Mouse (Mus musculus): ENCODE measurements around the gene Rabl3. TPM values are rescaled to one million over a fixed set of nuclear protein-coding genes. Genes with fewer than 3 reads are reported as not detected.

Rabl3 gene
- polyA plus RNA-seq, 1 experiment from 2014 or later = 42.3 TPM

DNA sequence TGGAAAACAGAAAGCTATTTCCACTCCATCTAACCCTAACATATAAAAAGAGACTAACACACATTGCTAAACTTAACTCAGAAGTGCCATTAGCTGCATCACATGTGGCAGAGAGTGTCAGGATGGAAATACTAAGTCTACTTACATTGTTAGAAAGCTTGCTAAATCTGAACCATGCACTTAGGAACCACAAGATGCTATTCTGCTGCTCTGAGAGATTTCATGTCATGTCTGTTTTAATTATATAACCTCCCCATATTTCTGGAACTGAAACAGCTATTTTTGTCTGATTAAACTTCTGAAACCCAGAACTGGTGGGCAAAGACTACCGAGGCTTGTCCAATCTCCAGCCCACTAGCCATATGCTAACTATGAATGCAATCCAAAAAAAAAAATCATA, 7.6 kb upstream of the Rabl3 start:
- Histone ChIP-seq H3K27me3 (ENCODE audit: control insufficient read depth, insufficient read depth, low read length) (no peaks in the 10 kb centered on the region), H3K4me1 (replicated peaks; ENCODE audit: control insufficient read depth, insufficient read depth, low read length) (no peaks in the 10 kb centered on the region), H3K27ac (ENCODE audit: low read depth, low read length) (no peak overlapping the region), H3K4me3 (ENCODE audit: low read depth, low read length) (no peak overlapping the region), H3K9ac (ENCODE audit: low read length) (no peak overlapping the region), H3K36me3 (ENCODE audit: control insufficient read depth, insufficient read depth, low read length) (no peaks in the 10 kb centered on the region), H3K4me2 (ENCODE audit: low read depth, low read length, severe bottlenecking) (no peak overlapping the region), H3K9me3 (ENCODE audit: control insufficient read depth, low read length) (no peaks in the 10 kb centered on the region)
- ATAC-seq (replicated peaks; ENCODE audit: low FRiP score) (no peak), DNase-seq (ENCODE audit: low spot score) (no peak)
- 98% methylated on average over 1 of the region's 1 CpGs for WGBS

DNA sequence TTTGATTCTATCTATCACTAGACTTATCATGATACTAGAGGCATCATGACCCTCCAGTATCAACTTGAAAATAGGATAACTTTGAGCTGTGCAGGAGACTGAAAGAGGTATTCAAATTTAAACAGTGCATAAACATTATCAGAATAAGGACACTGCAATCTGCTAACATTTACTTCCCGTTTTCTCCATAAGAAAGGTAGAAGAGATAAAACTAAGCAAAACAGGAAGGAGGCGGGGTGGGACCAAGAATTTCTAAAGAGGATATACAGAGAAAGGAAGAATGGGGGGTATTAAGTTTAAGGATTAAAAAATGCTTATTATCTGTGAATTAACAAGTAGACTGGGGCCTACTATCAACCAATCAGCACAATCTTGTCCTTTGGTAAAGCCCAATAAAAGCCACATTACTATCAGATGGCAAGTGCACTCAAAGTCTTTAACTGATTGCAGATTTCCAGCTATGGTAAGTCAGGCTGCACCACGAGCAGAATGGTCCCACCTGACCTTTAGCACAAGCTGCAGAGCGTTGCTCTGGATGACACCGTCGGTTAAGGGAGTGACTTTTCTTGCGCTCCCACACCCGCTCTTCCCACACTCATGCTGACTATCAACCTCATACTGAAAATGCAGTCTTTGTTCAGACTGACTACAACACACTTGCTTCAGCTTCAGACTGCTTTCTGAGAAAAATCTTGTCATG, 6.2 kb upstream of the Rabl3 start:
- Histone ChIP-seq H3K4me2 (ENCODE audit: low read depth, low read length, severe bottlenecking) (no peak overlapping the region), H3K36me3 (ENCODE audit: control insufficient read depth, insufficient read depth, low read length) (no peaks in the 10 kb centered on the region), H3K27me3 (ENCODE audit: control insufficient read depth, insufficient read depth, low read length) (no peaks in the 10 kb centered on the region), H3K9me3 (ENCODE audit: control insufficient read depth, low read length) (no peaks in the 10 kb centered on the region), H3K4me3 (ENCODE audit: low read depth, low read length) (no peak overlapping the region), H3K9ac (ENCODE audit: low read length) (no peak overlapping the region), H3K4me1 (replicated peaks; ENCODE audit: control insufficient read depth, insufficient read depth, low read length) (peaks cover under 1% of the 10 kb centered on the region), H3K27ac (ENCODE audit: low read depth, low read length) (no peak overlapping the region)
- ATAC-seq (replicated peaks; ENCODE audit: low FRiP score) (no peak), DNase-seq (ENCODE audit: low spot score) (no peak)
- WGBS = 89% methylated on average over 8 of the region's 8 CpGs

GRCm38 (mm10) chr16:37539240-37539610, 460 bp upstream of the Rabl3 start:
- Histone ChIP-seq H3K4me2 (ENCODE audit: low read depth, low read length, severe bottlenecking) (peak overlapping the region; percentile 78), H3K4me1 (replicated peaks; ENCODE audit: control insufficient read depth, insufficient read depth, low read length) (peaks cover 3% of the 10 kb centered on the region), H3K9ac (ENCODE audit: low read length) (peak overlapping the region; percentile 91), H3K36me3 (ENCODE audit: control insufficient read depth, insufficient read depth, low read length) (no peaks in the 10 kb centered on the region), H3K4me3 (ENCODE audit: low read depth, low read length) (peak overlapping the region; percentile 82), H3K27ac (ENCODE audit: low read depth, low read length) (peak overlapping the region; percentile 34; the same call in 1 of the 2 replicates), H3K27me3 (ENCODE audit: control insufficient read depth, insufficient read depth, low read length) (no peaks in the 10 kb centered on the region), H3K9me3 (ENCODE audit: control insufficient read depth, low read length) (no peaks in the 10 kb centered on the region)
- ATAC-seq (replicated peaks; ENCODE audit: low FRiP score) = peak; percentile 59
- WGBS = under 1% methylated on average over 22 of the region's 22 CpGs
- DNase-seq (ENCODE audit: low spot score) = no peak

DNA sequence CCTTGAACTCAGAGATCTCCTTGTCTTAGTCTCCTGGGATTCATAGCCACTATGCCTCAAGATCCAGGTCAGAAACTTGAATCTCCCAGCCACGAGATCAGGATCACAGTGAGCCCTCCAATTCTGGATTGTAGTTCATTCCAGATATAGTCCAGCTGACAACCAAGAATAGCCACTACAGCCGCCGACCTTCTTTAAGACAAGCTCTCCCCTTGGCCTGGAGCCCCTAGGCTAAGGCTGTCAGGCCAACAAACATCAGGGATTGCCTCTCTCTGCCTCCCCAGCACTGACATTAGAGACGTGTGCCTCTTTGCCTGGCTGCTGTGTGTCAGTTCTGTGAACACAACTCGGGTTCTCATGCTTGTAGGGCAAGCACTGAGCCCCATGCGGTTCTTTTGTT, 1.1 kb downstream of the Rabl3 start:
- Histone ChIP-seq H3K9me3 (ENCODE audit: control insufficient read depth, low read length) (no peaks in the 10 kb centered on the region), H3K4me3 (ENCODE audit: low read depth, low read length) (no peak overlapping the region), H3K27ac (ENCODE audit: low read depth, low read length) (no peak overlapping the region), H3K27me3 (ENCODE audit: control insufficient read depth, insufficient read depth, low read length) (no peaks in the 10 kb centered on the region), H3K36me3 (ENCODE audit: control insufficient read depth, insufficient read depth, low read length) (no peaks in the 10 kb centered on the region), H3K9ac (ENCODE audit: low read length) (no peak overlapping the region), H3K4me1 (replicated peaks; ENCODE audit: control insufficient read depth, insufficient read depth, low read length) (peaks cover 3% of the 10 kb centered on the region), H3K4me2 (ENCODE audit: low read depth, low read length, severe bottlenecking) (peak overlapping the region; percentile 67)
- DNase-seq (ENCODE audit: low spot score) (no peak), ATAC-seq (replicated peaks; ENCODE audit: low FRiP score) (no peak)
- WGBS = 88% methylated on average over 6 of the region's 6 CpGs

DNA sequence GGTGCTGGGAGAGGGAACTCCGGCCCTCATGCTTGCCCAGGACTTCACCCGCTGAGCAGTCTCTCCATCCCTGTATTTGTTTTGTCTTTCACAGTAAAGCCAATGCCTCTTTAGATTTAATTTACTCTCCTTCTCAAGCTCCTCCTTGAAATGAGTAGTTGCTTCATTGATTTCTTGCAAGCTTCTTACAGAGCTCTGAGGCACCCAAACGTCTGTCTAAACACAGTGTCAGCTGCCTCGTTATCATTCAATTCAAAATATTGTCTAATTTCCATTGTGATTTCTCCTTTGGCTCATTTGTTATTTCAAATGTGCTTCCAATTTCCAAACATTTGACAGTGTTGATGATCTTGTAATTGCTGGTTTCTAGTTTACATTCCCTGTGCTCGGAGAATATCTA, 6.6 kb downstream of the Rabl3 start:
- Histone ChIP-seq H3K36me3 (ENCODE audit: control insufficient read depth, insufficient read depth, low read length) (no peaks in the 10 kb centered on the region), H3K27me3 (ENCODE audit: control insufficient read depth, insufficient read depth, low read length) (no peaks in the 10 kb centered on the region), H3K4me1 (replicated peaks; ENCODE audit: control insufficient read depth, insufficient read depth, low read length) (no peaks in the 10 kb centered on the region), H3K27ac (ENCODE audit: low read depth, low read length) (no peak overlapping the region), H3K9me3 (ENCODE audit: control insufficient read depth, low read length) (no peaks in the 10 kb centered on the region), H3K9ac (ENCODE audit: low read length) (no peak overlapping the region; the same call in 1 of the 2 replicates), H3K4me2 (ENCODE audit: low read depth, low read length, severe bottlenecking) (no peak overlapping the region), H3K4me3 (ENCODE audit: low read depth, low read length) (no peak overlapping the region)
- 67% methylated on average over 5 of the region's 5 CpGs for WGBS
- DNase-seq (ENCODE audit: low spot score) (no peak), ATAC-seq (replicated peaks; ENCODE audit: low FRiP score) (no peak)

GRCm38 (mm10) chr16:37550266-37550665, 10.6 kb downstream of the Rabl3 start:
- H3K4me3 ChIP-seq (ENCODE audit: low read depth, low read length) = no peak overlapping the region
- DNase-seq (ENCODE audit: low spot score) = no peak
- no peaks in the 10 kb centered on the region for H3K4me1 ChIP-seq (replicated peaks; ENCODE audit: control insufficient read depth, insufficient read depth, low read length)
- no peaks in the 10 kb centered on the region for H3K27me3 ChIP-seq (ENCODE audit: control insufficient read depth, insufficient read depth, low read length)
- no peaks in the 10 kb centered on the region for H3K36me3 ChIP-seq (ENCODE audit: control insufficient read depth, insufficient read depth, low read length)
- H3K4me2 ChIP-seq (ENCODE audit: low read depth, low read length, severe bottlenecking) = no peak overlapping the region
- H3K9ac ChIP-seq (ENCODE audit: low read length) = no peak overlapping the region
- ATAC-seq (replicated peaks; ENCODE audit: low FRiP score) = no peak
- H3K9me3 ChIP-seq (ENCODE audit: control insufficient read depth, low read length) = no peaks in the 10 kb centered on the region
- no peak overlapping the region for H3K27ac ChIP-seq (ENCODE audit: low read depth, low read length)
- 82% methylated on average over 3 of the region's 3 CpGs for WGBS

- Histone ChIP-seq H3K27me3 (ENCODE audit: control insufficient read depth, insufficient read depth, low read length) (no peaks in the 10 kb centered on the region), H3K36me3 (ENCODE audit: control insufficient read depth, insufficient read depth, low read length) (no peaks in the 10 kb centered on the region), H3K4me3 (ENCODE audit: low read depth, low read length) (no peak overlapping the region), H3K4me1 (replicated peaks; ENCODE audit: control insufficient read depth, insufficient read depth, low read length) (no peaks in the 10 kb centered on the region), H3K9me3 (ENCODE audit: control insufficient read depth, low read length) (no peaks in the 10 kb centered on the region), H3K4me2 (ENCODE audit: low read depth, low read length, severe bottlenecking) (no peak overlapping the region), H3K27ac (ENCODE audit: low read depth, low read length) (no peak overlapping the region), H3K9ac (ENCODE audit: low read length) (no peak overlapping the region)
- no peak for DNase-seq (ENCODE audit: low spot score)
- ATAC-seq (replicated peaks; ENCODE audit: low FRiP score) = no peak
- WGBS = 94% methylated on average over 2 of the region's 2 CpGs
Measured at GRCm38 (mm10) chr16:37550981-37551380, 11.3 kb downstream of the Rabl3 start.

DNA sequence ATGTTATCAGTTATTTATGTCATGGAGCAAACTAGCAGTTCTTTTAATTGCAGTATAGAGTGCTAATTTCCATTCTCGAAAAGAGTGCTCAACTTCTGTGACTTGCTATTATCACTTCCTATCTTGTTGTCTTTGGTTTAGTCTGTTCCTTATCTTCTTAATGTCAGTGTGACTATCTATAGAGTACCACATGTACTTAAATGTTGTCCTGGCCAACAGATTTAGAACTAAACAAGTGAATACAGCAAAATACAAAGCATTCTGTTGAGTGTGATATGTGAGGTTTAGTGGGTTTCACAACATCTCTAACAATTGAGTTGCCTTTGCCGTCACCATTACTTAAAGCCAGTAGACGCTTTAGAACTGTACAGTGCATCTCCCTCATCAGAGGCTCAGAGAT, 13.1 kb downstream of the Rabl3 start:
- Histone ChIP-seq H3K36me3 (ENCODE audit: control insufficient read depth, insufficient read depth, low read length) (peaks cover 5% of the 10 kb centered on the region; the same call in 1 of the 2 replicates), H3K4me1 (replicated peaks; ENCODE audit: control insufficient read depth, insufficient read depth, low read length) (no peaks in the 10 kb centered on the region), H3K27ac (ENCODE audit: low read depth, low read length) (no peak overlapping the region), H3K9me3 (ENCODE audit: control insufficient read depth, low read length) (no peaks in the 10 kb centered on the region), H3K27me3 (ENCODE audit: control insufficient read depth, insufficient read depth, low read length) (no peaks in the 10 kb centered on the region), H3K4me2 (ENCODE audit: low read depth, low read length, severe bottlenecking) (no peak overlapping the region), H3K4me3 (ENCODE audit: low read depth, low read length) (no peak overlapping the region), H3K9ac (ENCODE audit: low read length) (no peak overlapping the region)
- ATAC-seq (replicated peaks; ENCODE audit: low FRiP score) (no peak), DNase-seq (ENCODE audit: low spot score) (no peak)
- WGBS = 93% methylated on average over 3 of the region's 3 CpGs

GRCm38 (mm10) chr16:37562414-37562813, 22.7 kb downstream of the Rabl3 start:
- 51% methylated on average over 6 of the region's 6 CpGs for WGBS
- no peak overlapping the region for H3K4me3 ChIP-seq (ENCODE audit: low read depth, low read length)
- no peak overlapping the region for H3K27ac ChIP-seq (ENCODE audit: low read depth, low read length)
- no peaks in the 10 kb centered on the region for H3K9me3 ChIP-seq (ENCODE audit: control insufficient read depth, low read length)
- H3K4me2 ChIP-seq (ENCODE audit: low read depth, low read length, severe bottlenecking) = no peak overlapping the region
- DNase-seq (ENCODE audit: low spot score) = no peak
- no peaks in the 10 kb centered on the region for H3K4me1 ChIP-seq (replicated peaks; ENCODE audit: control insufficient read depth, insufficient read depth, low read length)
- no peak for ATAC-seq (replicated peaks; ENCODE audit: low FRiP score)
- H3K27me3 ChIP-seq (ENCODE audit: control insufficient read depth, insufficient read depth, low read length) = no peaks in the 10 kb centered on the region
- H3K36me3 ChIP-seq (ENCODE audit: control insufficient read depth, insufficient read depth, low read length) = peaks cover 5% of the 10 kb centered on the region; the same call in 1 of the 2 replicates
- H3K9ac ChIP-seq (ENCODE audit: low read length) = no peak overlapping the region

Data from forebrain, embryonic 11.5 days (tissue).